Mouse (Mus musculus) thymus, adult 2 months (tissue): ENCODE data around the gene Cdk14. TPM values are rescaled to one million over a fixed set of nuclear protein-coding genes. Genes with fewer than 3 reads are reported as not detected.

Experiments
- DNase-seq: peaks from one replicate; pipeline ENCODE4 v3.0.0; 2021
- H3K27ac ChIP-seq: fragments of 200-500 bp; 2 replicates; pipeline ENCODE4 v1.5.1; 2012; ENCODE audit warnings: low read length, control low read depth; ENCODE audit not compliant: control insufficient read depth, insufficient read depth
- H3K27me3 ChIP-seq: fragments of 200-500 bp; 2 replicates; pipeline ENCODE4 v1.6.1; 2012; ENCODE audit warnings: mild to moderate bottlenecking, low read length, moderate library complexity, mixed read lengths; ENCODE audit not compliant: control insufficient read depth, insufficient read depth
- H3K36me3 ChIP-seq: fragments of 200-500 bp; 2 replicates; pipeline ENCODE4 v1.6.1; 2012; ENCODE audit warnings: mild to moderate bottlenecking, low read length, moderate library complexity; ENCODE audit not compliant: control insufficient read depth, insufficient read depth
- H3K4me1 ChIP-seq: fragments of 200-500 bp; replicated peaks from 2 replicates; pipeline ENCODE4 v1.6.1; 2012; ENCODE audit warnings: low read length; ENCODE audit not compliant: control insufficient read depth, insufficient read depth
- H3K4me3 ChIP-seq: fragments of 200-500 bp; 2 replicates; pipeline ENCODE4 v1.5.1; 2012; ENCODE audit warnings: mild to moderate bottlenecking, low read length, control low read depth, moderate library complexity; ENCODE audit not compliant: control insufficient read depth, insufficient read depth
- CTCF ChIP-seq: fragments of 200-500 bp; IDR thresholded peaks from 2 replicates; pipeline ENCODE4 v1.5.1; 2012; ENCODE audit warnings: mild to moderate bottlenecking, control low read depth, low read length, moderate library complexity, borderline replicate concordance; ENCODE audit not compliant: control insufficient read depth, poor library complexity, insufficient read depth; ENCODE audit errors: extremely low read depth
- POLR2A ChIP-seq: fragments of 200-500 bp; IDR thresholded peaks from 2 replicates; pipeline ENCODE4 v1.6.1; 2012; ENCODE audit warnings: mild to moderate bottlenecking, low read length, control low read depth, moderate library complexity; ENCODE audit not compliant: control insufficient read depth, poor library complexity, insufficient read depth; ENCODE audit errors: extremely low read depth
- WGBS: fragments of 180-500 bp; shearing (Covaris S2); methylation state at CpG from one replicate; pipeline ENCODE4 v1.1.7; 2018; 5-methylcytosine and 5-hydroxymethylcytosine counted together
- polyA plus RNA-seq: library from polyadenylated mRNA; depleted of rRNA; stranded (reverse); fragments of >200 nt; gene quantifications from 2 replicates; pipeline ENCODE4 v1.2.3, GENCODE M21; 2012

Gene Cdk14
- polyA plus RNA-seq, 1 experiment: 0.90 TPM

GRCm38 (mm10) chr5:4892734-4893133 is 527.4 kb downstream of the Cdk14 start:
- no peak for DNase-seq
- TF ChIP-seq POLR2A: no peak
- no peaks in the 10 kb centered on the region for H3K27me3 ChIP-seq
- H3K27ac ChIP-seq: no peak overlapping the region
- no peaks in the 10 kb centered on the region for H3K36me3 ChIP-seq
- no peak overlapping the region for H3K4me3 ChIP-seq
- no peaks in the 10 kb centered on the region for H3K4me1 ChIP-seq
- 92% methylated on average over 4 of the region's 4 CpGs for WGBS

GRCm38 (mm10) chr5:4891862-4892704 is 528.0 kb downstream of the Cdk14 start:
- WGBS: 94% methylated on average over 17 of the region's 17 CpGs
- DNase-seq: no peak
- Histone ChIP-seq H3K36me3 (no peaks in the 10 kb centered on the region), H3K4me3 (no peak overlapping the region), H3K27me3 (no peaks in the 10 kb centered on the region), H3K27ac (no peak overlapping the region), H3K4me1 (no peaks in the 10 kb centered on the region)
- TF ChIP-seq POLR2A: no peak
- TF ChIP-seq CTCF: no peak

GRCm38 (mm10) chr5:4887069-4887468 is 533.0 kb downstream of the Cdk14 start:
- no peaks in the 10 kb centered on the region for H3K36me3 ChIP-seq
- no peak overlapping the region for H3K4me3 ChIP-seq
- H3K27me3 ChIP-seq: no peaks in the 10 kb centered on the region
- WGBS: 91% methylated on average over 4 of the region's 4 CpGs
- no peaks in the 10 kb centered on the region for H3K4me1 ChIP-seq
- DNase-seq: no peak
- H3K27ac ChIP-seq: no peak overlapping the region
- TF ChIP-seq POLR2A: no peak
- TF ChIP-seq CTCF: no peak

GRCm38 (mm10) chr5:4882841-4883240 is 537.3 kb downstream of the Cdk14 start:
- no peak for TF ChIP-seq POLR2A
- no peak for TF ChIP-seq CTCF
- 100% methylated on average over 1 of the region's 1 CpGs for WGBS
- DNase-seq: no peak
- Histone ChIP-seq H3K27ac (no peak overlapping the region), H3K4me1 (no peaks in the 10 kb centered on the region), H3K4me3 (no peak overlapping the region), H3K27me3 (no peaks in the 10 kb centered on the region), H3K36me3 (no peaks in the 10 kb centered on the region)

GRCm38 (mm10) chr5:4880331-4880730 is 539.8 kb downstream of the Cdk14 start:
- Histone ChIP-seq H3K27me3 (no peaks in the 10 kb centered on the region), H3K27ac (no peak overlapping the region), H3K4me1 (no peaks in the 10 kb centered on the region), H3K36me3 (no peaks in the 10 kb centered on the region), H3K4me3 (no peak overlapping the region)
- TF ChIP-seq POLR2A: no peak
- TF ChIP-seq CTCF: no peak
- DNase-seq: no peak
- WGBS: 87% methylated on average over 4 of the region's 4 CpGs

- Histone ChIP-seq H3K4me1 (no peaks in the 10 kb centered on the region), H3K27ac (no peak overlapping the region), H3K36me3 (no peaks in the 10 kb centered on the region), H3K4me3 (no peak overlapping the region), H3K27me3 (no peaks in the 10 kb centered on the region)
- no peak for DNase-seq
- TF ChIP-seq CTCF (no peak), POLR2A (no peak)
- WGBS: 87% methylated on average over 3 of the region's 3 CpGs
Measured at GRCm38 (mm10) chr5:4878934-4879333, 541.2 kb downstream of the Cdk14 start.
